Mouse (Mus musculus) macrophage (primary cell): ENCODE measurements around the gene Upk3bl. TPM values are rescaled to one million over a fixed set of nuclear protein-coding genes. Genes with fewer than 3 reads are reported as not detected.
"Not testable (repeated sequence)": the region's sequence is repeated elsewhere in the genome, so short reads cannot be mapped to it uniquely, and the experiment has no call there.

Experiments
- H3K27ac ChIP-seq: fragments of 350-480 bp; formaldehyde crosslinking; 2 replicates; pipeline ENCODE4 v1.9.0; 2021
- H3K36me3 ChIP-seq: fragments of 350-480 bp; formaldehyde crosslinking; 2 replicates; pipeline ENCODE4 v1.9.0; 2021; ENCODE audit errors: inconsistent target
- H3K4me3 ChIP-seq: fragments of 350-480 bp; formaldehyde crosslinking; 2 replicates; pipeline ENCODE4 v1.9.0; 2021; ENCODE audit errors: inconsistent target
- H3K79me2 ChIP-seq: fragments of 350-480 bp; formaldehyde crosslinking; 2 replicates; pipeline ENCODE4 v1.9.0; 2021; ENCODE audit errors: inconsistent target
- WGBS: methylation state at CpG from one replicate; pipeline ENCODE4 v1.1.7; 2026; ENCODE audit warnings: inconsistent platforms; ENCODE audit not compliant: missing documents; 5-methylcytosine and 5-hydroxymethylcytosine counted together
- polyA plus RNA-seq: library from polyadenylated mRNA; stranded (reverse); fragments of 250-400 nt; gene quantifications from 3 replicates; pipeline ENCODE4 v1.2.4, GENCODE M21; 2018; ENCODE audit warnings: inconsistent platforms

The Upk3bl gene
- polyA plus RNA-seq, 1 experiment from 2014 or later, result not detected

DNA sequence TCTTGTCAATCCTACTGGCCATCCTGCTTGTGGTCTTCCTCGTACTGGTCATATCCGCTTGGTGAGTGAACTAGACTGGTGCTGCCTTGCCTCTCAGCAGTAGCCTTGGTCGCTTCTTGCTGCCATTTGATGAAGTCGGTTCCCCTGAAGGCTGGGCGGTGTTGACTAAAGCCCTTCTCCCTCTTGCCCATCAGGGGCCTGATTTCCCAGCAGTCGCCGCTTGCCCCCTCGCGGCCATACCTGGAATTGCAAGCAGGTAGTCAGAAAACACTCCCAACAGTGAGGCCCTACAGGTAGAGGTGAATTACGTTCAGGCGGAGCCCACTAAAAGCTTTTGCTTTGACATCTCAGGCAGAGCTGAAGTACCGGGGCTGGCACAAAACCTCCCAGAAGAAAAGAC, 7.3 kb downstream of the Upk3bl start:
- 22% methylated on average over 11 of the region's 12 CpGs for WGBS
- Histone ChIP-seq H3K79me2 (no peaks in the 10 kb centered on the region), H3K4me3 (no peak overlapping the region), H3K27ac (no peak overlapping the region), H3K36me3 (no peaks in the 10 kb centered on the region)

DNA sequence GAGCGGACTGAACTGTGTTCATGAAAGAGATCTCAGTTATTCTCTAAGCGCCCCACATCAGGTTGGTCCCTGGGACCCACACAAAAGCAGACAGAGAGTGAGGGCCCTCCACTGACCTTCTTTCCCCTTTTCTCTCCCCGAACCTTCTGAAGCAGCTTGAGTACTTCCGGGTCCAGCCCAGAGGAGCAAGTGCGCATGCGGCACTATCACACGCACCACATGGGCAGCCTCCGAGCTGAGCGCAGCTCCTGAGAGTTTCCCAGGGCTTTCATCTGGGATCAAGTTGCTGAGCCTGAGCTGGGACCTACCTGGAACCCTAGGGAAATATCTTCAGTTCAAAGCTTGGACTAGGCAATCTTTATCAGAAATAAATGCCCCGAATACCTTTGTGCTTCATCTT, 9.6 kb downstream of the Upk3bl start:
- Histone ChIP-seq H3K79me2 (no peaks in the 10 kb centered on the region), H3K4me3 (no peak overlapping the region), H3K36me3 (no peaks in the 10 kb centered on the region), H3K27ac (no peak overlapping the region)
- 89% methylated on average over 10 of the region's 10 CpGs for WGBS

- H3K4me3 ChIP-seq, H3K27ac ChIP-seq, H3K36me3 ChIP-seq, H3K79me2 ChIP-seq: not testable (repeated sequence)
- WGBS, result 75% methylated on average over 7 of the region's 11 CpGs
Measured at GRCm38 (mm10) chr5:136066404-136067148, 12.3 kb downstream of the Upk3bl start.

DNA sequence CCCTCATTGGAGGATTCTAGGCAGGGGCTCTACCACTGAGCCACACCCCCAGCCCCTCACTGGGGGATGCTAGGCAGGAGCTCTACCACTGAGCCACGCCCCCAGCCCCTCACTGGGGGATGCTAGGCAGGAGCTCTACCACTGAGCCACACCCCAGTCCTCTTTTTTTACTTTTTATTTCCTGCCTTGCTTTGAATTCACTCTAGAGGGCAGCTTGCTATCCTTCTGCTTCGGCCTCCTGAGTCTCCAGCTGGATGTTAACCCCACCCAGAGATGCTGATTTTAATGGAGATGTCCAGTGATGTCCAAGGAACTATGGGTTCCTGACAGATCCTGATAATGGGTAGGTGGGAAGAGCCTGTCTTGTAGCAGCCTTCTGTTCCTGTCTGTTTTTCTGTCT, 15.1 kb downstream of the Upk3bl start:
- Histone ChIP-seq H3K79me2 (no peaks in the 10 kb centered on the region), H3K4me3 (no peak overlapping the region), H3K36me3 (no peaks in the 10 kb centered on the region), H3K27ac (no peak overlapping the region)
- 78% methylated on average over 2 of the region's 2 CpGs for WGBS

DNA sequence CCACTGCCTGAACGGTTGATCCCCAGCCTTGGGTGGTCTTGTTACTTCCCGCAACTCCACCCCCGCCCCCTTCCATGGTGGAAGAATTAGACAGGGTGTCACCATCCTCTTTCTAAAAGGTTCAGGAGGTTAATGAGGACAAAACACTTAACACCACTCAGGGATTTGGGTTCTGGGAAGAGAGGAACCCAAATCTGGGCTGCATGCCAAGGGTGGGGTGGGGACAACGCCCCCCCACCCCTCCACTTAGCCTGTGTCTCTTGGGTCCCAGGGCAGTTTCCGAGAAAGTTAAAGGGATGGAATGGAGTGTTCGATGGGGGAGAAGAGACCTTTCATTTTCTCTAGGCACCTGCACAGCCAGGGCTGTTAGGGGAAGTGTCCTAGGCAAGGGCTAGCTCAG, 18.8 kb downstream of the Upk3bl start:
- Histone ChIP-seq H3K79me2 (no peaks in the 10 kb centered on the region), H3K27ac (no peak overlapping the region), H3K4me3 (no peak overlapping the region), H3K36me3 (no peaks in the 10 kb centered on the region)
- 72% methylated on average over 6 of the region's 6 CpGs for WGBS

DNA sequence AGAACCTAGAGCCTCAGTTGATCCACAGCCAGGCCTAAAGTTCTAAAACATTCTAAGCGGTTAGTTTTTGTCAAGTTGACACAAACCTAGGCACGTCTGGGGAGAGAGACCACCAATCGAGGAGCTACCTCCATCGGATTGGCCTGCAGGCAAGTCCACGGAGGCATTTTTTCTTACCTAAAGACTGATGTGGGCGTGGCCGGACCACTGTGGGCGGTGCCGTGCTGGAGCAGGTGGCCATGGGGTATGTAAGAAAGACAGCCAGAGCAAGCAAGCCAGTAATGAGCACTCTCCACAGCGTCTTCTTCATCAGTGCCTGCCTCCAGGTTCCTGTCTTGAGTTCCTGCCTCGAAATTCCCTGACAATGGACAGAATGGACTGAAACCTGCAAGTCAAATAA, 19.2 kb downstream of the Upk3bl start:
- Histone ChIP-seq H3K27ac (no peak overlapping the region), H3K4me3 (no peak overlapping the region), H3K36me3 (no peaks in the 10 kb centered on the region), H3K79me2 (no peaks in the 10 kb centered on the region)
- WGBS, result 90% methylated on average over 11 of the region's 11 CpGs

DNA sequence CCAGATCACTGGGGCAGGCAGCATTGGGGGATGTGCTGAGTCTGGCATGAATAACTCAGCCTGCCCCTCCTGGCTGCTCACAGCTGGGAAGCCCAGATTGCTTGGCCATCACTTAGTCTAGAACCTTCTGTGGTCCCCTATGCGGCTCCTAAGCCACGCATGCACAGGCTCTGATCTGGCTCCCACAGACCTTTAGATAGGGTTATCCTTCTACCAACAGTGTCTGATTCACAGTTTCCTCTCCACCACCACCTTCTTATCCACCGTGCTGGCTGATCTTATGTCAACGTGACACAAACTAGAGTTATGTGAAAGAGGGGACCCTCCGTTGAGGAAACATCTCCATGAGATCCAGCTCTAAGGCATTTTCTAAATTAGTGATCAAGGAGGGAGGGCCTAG, 20.8 kb downstream of the Upk3bl start:
- no peaks in the 10 kb centered on the region for H3K79me2 ChIP-seq
- H3K4me3 ChIP-seq, result no peak overlapping the region
- no peaks in the 10 kb centered on the region for H3K36me3 ChIP-seq
- 87% methylated on average over 5 of the region's 5 CpGs for WGBS
- no peak overlapping the region for H3K27ac ChIP-seq

- no peak overlapping the region for H3K27ac ChIP-seq
- no peaks in the 10 kb centered on the region for H3K79me2 ChIP-seq
- no peak overlapping the region for H3K4me3 ChIP-seq
- no peaks in the 10 kb centered on the region for H3K36me3 ChIP-seq
- 81% methylated on average over 7 of the region's 7 CpGs for WGBS
Measured at GRCm38 (mm10) chr5:136076284-136076683, 22.0 kb downstream of the Upk3bl start.

- Histone ChIP-seq H3K36me3 (no peaks in the 10 kb centered on the region), H3K27ac (peak overlapping the region; percentile 35), H3K79me2 (no peaks in the 10 kb centered on the region), H3K4me3 (no peak overlapping the region)
- 13% methylated on average over 9 of the region's 9 CpGs for WGBS
Measured at GRCm38 (mm10) chr5:136077001-136077550, 22.8 kb downstream of the Upk3bl start.

DNA sequence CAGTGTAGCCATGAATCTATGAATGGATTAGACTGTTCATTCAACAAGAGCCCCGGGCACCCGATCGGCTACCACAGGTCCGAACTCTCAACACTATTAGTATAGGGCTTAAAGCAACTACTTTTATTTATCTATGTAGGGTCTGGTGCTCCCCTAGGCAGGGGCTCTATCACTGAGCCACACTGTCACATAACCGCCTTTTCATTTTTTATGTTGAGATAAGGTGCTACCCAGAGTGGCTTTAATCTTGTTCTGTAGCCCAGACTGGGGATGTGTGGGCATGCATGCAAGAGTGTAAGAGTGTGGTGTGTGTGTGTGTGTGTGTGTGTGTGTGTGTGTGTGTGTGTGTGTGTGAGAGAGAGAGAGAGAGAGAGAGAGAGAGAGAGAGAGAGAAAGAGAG, 23.8 kb downstream of the Upk3bl start:
- Histone ChIP-seq H3K36me3 (no peaks in the 10 kb centered on the region), H3K79me2 (no peaks in the 10 kb centered on the region), H3K4me3 (no peak overlapping the region), H3K27ac (no peak overlapping the region)
- WGBS, result 96% methylated on average over 5 of the region's 5 CpGs

GRCm38 (mm10) chr5:136082345-136082744, 28.1 kb downstream of the Upk3bl start:
- Histone ChIP-seq H3K36me3 (no peaks in the 10 kb centered on the region), H3K79me2 (peaks cover 36% of the 10 kb centered on the region), H3K4me3 (no peak overlapping the region), H3K27ac (no peak overlapping the region)
- WGBS, result 86% methylated on average over 4 of the region's 4 CpGs

DNA sequence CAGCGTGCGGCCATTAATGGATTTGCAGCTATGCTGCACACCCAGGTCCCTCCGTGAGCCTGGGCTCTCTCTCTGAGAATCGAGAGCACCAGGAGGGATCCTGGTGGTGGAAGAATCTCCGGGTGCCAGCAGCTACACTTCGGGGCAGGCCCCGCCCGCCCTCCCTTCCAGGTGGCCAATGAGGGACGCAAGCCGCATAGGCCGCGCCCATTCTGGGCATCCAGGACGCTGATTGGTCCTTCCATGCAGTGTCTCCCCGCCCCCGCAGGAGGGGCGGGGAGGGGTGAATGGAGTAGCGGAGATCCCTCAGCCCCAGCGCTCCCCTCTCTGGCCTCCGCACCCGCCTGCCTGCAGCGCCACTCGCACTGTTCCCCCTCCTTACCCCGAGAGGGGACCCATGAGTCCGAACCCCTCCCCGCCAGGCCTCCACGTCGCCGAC, 29.4 kb downstream of the Upk3bl start, which contains the start of gene Rasa4:
Gene Rasa4, plus strand, starts transcription at position 248 of the 439 bp plus-strand sequence.
- H3K4me3 ChIP-seq, result peak within 1 kb of the TSS; percentile 98
- 0% methylated on average over 26 of the region's 28 CpGs for WGBS
- H3K27ac ChIP-seq, result peak within 1 kb of the TSS; percentile 91
- H3K36me3 ChIP-seq, result peaks cover 6% of the 10 kb centered on the region
- peaks cover 47% of the 10 kb centered on the region for H3K79me2 ChIP-seq

DNA sequence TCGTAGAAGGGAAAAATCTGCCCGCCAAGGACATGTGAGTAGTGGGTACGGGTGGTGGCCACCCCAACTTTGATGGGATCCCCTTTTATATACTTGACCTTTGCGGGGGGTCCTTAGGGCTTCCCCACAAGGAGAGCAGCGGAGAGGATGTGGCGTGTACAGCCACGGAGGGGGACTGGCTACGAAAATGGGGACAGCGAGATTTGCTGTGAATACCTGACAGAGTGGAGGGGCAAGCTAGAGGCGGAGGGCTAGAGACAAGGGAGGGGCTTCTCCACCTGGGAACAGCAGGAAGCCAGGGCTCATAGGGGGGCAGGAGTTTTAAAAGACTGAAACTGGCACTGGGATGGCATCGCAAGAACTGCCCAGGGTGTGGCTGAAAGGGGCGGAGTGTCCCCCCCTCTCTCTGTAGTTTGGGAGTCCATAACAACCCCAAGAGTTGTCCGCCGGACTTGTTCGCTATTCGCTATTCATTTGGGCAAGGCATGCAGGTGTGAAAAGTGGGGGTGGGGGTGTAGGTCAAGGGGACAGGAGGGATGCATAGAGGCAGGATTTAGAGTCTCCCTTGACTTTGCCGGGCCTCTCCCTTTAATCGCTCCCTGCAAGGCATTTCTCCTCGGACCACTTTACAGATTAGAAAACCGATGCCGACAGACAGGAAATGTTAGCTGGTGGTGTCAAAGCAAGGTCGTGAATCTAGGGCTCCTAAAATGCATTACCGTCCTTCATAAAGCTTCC, 30.0 kb downstream of the Upk3bl start:
- Histone ChIP-seq H3K79me2 (peaks cover 48% of the 10 kb centered on the region), H3K27ac (peak overlapping the region; percentile 91)
- WGBS, result 1% methylated on average over 23 of the region's 23 CpGs

GRCm38 (mm10) chr5:136084891-136085651, 30.8 kb downstream of the Upk3bl start:
- H3K27ac ChIP-seq, result peak overlapping the region; percentile 91
- peaks cover 16% of the 10 kb centered on the region for H3K36me3 ChIP-seq
- H3K79me2 ChIP-seq, result peaks cover 48% of the 10 kb centered on the region
- peak overlapping the region; percentile 98 for H3K4me3 ChIP-seq
- 5% methylated on average over 21 of the region's 21 CpGs for WGBS

More for the DNA sequence above, 30.0 kb downstream of the Upk3bl start:
- H3K4me3 ChIP-seq, result peak overlapping the region; percentile 98
- peaks cover 12% of the 10 kb centered on the region for H3K36me3 ChIP-seq
